Mouse (Mus musculus): ENCODE results near the gene Kcns3. TPM values are rescaled to one million over a fixed set of nuclear protein-coding genes. Genes with fewer than 3 reads are reported as not detected.

The Kcns3 gene
- total and polyA plus RNA-seq, 3 experiments, result 0.36 to 0.86 (median 0.64) TPM

DNA sequence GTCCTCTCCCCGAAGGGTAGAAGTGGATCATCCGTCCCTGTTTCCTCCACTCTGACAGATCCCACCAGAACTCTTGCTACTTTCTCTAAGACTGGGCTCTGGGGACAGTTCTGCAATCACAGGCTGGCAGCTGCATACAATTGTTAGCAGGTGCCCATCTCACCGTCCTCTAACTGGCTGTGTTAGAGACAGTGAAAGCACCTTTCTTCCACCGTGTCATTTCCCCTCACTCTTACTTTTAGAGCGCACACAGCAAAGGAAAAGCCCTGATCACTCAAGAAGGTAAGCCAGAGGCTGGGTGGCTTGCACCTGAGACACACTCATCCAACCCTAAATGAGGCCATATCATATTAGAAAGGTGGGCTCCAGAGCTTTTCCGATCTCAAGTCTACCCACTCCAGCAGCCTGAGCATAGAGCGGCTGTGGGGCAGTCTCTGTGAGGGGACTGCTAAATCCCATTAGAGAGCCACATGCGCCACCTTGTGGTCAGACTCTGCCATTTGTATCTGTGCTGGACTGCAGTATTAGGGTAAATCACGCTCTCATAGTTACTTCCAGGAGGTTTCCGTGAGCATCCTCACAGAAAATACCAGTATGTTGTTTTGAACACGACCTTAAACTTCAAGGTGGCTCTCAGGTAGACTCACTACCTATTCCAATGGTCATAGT is 27.8 kb upstream of the Kcns3 start:
- H3K4me3 ChIP-seq, result no peak overlapping the region
- H3K4me1 ChIP-seq (ENCODE audit: control insufficient read depth, insufficient read depth, low read length), result no peaks in the 10 kb centered on the region
- H3K27me3 ChIP-seq (ENCODE audit: control insufficient read depth, insufficient read depth, low read length), result peaks cover 2% of the 10 kb centered on the region; the same call in 1 of the 2 replicates
- no peak overlapping the region for H3K27ac ChIP-seq
- TF ChIP-seq POLR2A (IDR thresholded peaks at IDR 0.05; ENCODE audit: insufficient read depth, low read depth, low read length) (no peak), EP300 (IDR thresholded peaks at IDR 0.05; ENCODE audit: insufficient read depth, low read depth, low read length) (peak; percentile 42; the same call in 1 of the 2 replicates), CTCF (IDR thresholded peaks at IDR 0.05) (peak; percentile 92)
- no peak overlapping the region for H3K9ac ChIP-seq (ENCODE audit: low read depth, low read length)
- DNase-seq, result peak; percentile 77 to 86
- H3K79me2 ChIP-seq (replicated peaks; ENCODE audit: control insufficient read depth, insufficient read depth, low read length), result no peaks in the 10 kb centered on the region
- 21% methylated on average over 11 of the region's 11 CpGs for WGBS
- intact Hi-C loops (cut with DNase I), result loop anchor here (1.0 to 5.0 kb wide), 3 partner anchors 159 to 580 kb away; no protein-coding TSS in a partner anchor
- H3K36me3 ChIP-seq (ENCODE audit: control insufficient read depth, insufficient read depth, low read length), result no peaks in the 10 kb centered on the region

DNA sequence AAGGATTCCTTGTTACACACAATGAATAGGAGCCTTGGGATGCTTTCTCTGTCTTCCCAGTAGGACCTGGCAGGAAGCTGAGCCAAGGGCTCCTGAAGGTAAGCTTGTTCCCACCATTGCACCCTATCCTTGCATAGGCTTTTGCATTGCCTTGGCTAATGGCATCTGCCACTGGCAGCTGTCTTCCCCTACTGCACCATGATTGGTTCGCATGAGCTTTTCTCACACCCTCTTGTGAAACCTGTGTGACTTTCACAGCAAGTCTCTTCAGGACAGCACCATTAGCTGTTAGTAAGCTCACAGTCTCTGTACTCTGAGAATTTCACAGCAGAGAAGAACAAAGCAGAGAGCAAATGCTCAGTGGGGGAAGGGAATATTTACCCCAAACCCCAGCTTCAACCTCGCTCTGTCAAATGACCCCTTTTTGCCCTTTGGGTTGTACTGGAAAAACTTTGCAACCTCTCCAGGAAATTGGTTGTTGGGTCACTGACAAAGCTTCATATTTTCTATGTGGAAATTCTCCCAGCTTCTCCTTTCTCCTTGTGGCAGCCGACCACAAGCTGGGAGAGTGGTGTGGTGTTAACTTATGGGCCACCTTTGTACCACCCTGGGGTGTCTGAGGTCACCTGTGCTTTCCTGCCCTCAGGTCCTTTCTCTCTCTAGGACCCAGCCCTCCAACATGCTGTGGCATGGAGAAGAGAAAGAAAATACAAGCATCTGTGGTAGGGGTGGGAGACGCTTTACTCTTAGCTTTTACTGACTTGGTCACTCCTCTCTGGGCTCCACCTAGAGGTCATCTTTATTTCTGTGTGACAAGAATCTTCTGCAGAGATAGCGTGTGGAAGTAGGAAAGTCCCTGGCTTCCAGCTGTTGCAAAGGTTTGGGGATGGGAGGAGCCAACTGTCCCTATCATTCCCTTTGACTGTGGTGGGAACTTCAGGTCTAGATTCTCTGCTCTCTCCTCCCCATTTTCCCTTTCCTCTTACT is 26.8 kb upstream of the Kcns3 start:
- Histone ChIP-seq H3K4me1 (ENCODE audit: control insufficient read depth, insufficient read depth, low read length) (no peaks in the 10 kb centered on the region), H3K79me2 (replicated peaks; ENCODE audit: control insufficient read depth, insufficient read depth, low read length) (no peaks in the 10 kb centered on the region), H3K36me3 (ENCODE audit: control insufficient read depth, insufficient read depth, low read length) (no peaks in the 10 kb centered on the region), H3K4me3 (no peak overlapping the region), H3K27me3 (ENCODE audit: control insufficient read depth, insufficient read depth, low read length) (peaks cover 2% of the 10 kb centered on the region; the same call in 1 of the 2 replicates), H3K27ac (no peak overlapping the region), H3K9ac (ENCODE audit: low read depth, low read length) (no peak overlapping the region)
- intact Hi-C loops (cut with DNase I), result loop anchor here (1.0 to 5.0 kb wide), 3 partner anchors 160 to 579 kb away; no protein-coding TSS in a partner anchor
- 20% methylated on average over 5 of the region's 5 CpGs for WGBS
- DNase-seq, result no peak
- TF ChIP-seq CTCF (IDR thresholded peaks at IDR 0.05) (peak; percentile 25), EP300 (IDR thresholded peaks at IDR 0.05; ENCODE audit: insufficient read depth, low read depth, low read length) (no peak), POLR2A (IDR thresholded peaks at IDR 0.05; ENCODE audit: insufficient read depth, low read depth, low read length) (no peak)

DNA sequence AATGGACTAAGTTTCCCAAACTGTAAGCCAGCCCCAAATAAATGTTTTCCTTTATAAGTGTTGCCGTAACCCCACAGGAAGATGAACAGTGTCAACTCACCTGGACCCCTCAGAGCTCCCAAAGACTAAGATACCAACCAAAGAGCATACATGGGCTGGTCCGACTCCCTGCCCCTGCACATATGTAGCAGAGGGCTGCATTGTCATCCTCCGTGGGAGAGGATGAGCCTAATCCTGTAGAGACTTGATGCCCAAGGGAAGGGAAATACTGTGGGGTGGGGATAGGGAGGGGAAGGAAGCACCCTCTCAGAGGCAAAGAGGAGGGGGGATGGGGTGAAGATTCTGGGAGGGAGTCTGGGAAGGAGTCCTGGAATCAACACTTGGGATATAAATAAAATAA is 7.8 kb upstream of the Kcns3 start:
- no peaks in the 10 kb centered on the region for H3K4me1 ChIP-seq (ENCODE audit: control insufficient read depth, insufficient read depth, low read length)
- no peak overlapping the region for H3K4me3 ChIP-seq
- H3K27ac ChIP-seq, result no peak overlapping the region
- TF ChIP-seq EP300 (IDR thresholded peaks at IDR 0.05; ENCODE audit: insufficient read depth, low read depth, low read length), result no peak
- no peak for TF ChIP-seq CTCF (IDR thresholded peaks at IDR 0.05)
- TF ChIP-seq POLR2A (IDR thresholded peaks at IDR 0.05; ENCODE audit: insufficient read depth, low read depth, low read length), result no peak
- H3K9ac ChIP-seq (ENCODE audit: low read depth, low read length), result no peak overlapping the region
- no peaks in the 10 kb centered on the region for H3K79me2 ChIP-seq (replicated peaks; ENCODE audit: control insufficient read depth, insufficient read depth, low read length)
- 0 out of 2 replicates have a peak, but pooled peaks cover 1% of the 10 kb centered on the region for H3K27me3 ChIP-seq (ENCODE audit: control insufficient read depth, insufficient read depth, low read length)
- no peaks in the 10 kb centered on the region for H3K36me3 ChIP-seq (ENCODE audit: control insufficient read depth, insufficient read depth, low read length)
- 82% methylated on average over 3 of the region's 3 CpGs for WGBS
- DNase-seq, result no peak
- intact Hi-C loops (cut with DNase I), result no loop called here

DNA sequence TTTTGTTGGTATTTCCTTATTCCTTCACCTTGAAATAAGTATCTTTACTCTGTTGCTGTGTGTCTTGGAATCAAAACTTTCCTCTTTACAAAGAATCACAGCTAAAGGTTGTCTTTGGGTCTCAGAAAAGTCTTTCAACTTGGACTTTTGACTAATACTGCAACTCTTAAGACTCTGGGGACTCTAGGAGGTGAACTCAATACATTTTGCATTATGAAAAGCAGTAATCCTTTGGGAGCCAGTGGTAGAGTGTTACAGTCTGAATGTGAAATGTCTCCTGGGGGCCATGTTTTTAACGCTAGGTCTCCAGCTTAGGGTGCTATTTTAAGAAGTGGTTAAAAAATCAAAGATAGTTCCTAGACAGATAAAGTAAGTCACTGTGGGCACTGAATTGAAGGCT is 4.3 kb upstream of the Kcns3 start:
- Histone ChIP-seq H3K79me2 (replicated peaks; ENCODE audit: control insufficient read depth, insufficient read depth, low read length) (no peaks in the 10 kb centered on the region), H3K27me3 (ENCODE audit: control insufficient read depth, insufficient read depth, low read length) (peaks cover 4% of the 10 kb centered on the region), H3K4me3 (no peak overlapping the region), H3K4me1 (ENCODE audit: control insufficient read depth, insufficient read depth, low read length) (no peaks in the 10 kb centered on the region), H3K9ac (ENCODE audit: low read depth, low read length) (no peak overlapping the region), H3K27ac (no peak overlapping the region), H3K36me3 (ENCODE audit: control insufficient read depth, insufficient read depth, low read length) (no peaks in the 10 kb centered on the region)
- no peak for DNase-seq
- WGBS, result 64% methylated on average over 1 of the region's 1 CpGs
- TF ChIP-seq CTCF (IDR thresholded peaks at IDR 0.05), result no peak
- no peak for TF ChIP-seq EP300 (IDR thresholded peaks at IDR 0.05; ENCODE audit: insufficient read depth, low read depth, low read length)
- TF ChIP-seq POLR2A (IDR thresholded peaks at IDR 0.05; ENCODE audit: insufficient read depth, low read depth, low read length), result no peak
- intact Hi-C loops (cut with DNase I), result no loop called here

DNA sequence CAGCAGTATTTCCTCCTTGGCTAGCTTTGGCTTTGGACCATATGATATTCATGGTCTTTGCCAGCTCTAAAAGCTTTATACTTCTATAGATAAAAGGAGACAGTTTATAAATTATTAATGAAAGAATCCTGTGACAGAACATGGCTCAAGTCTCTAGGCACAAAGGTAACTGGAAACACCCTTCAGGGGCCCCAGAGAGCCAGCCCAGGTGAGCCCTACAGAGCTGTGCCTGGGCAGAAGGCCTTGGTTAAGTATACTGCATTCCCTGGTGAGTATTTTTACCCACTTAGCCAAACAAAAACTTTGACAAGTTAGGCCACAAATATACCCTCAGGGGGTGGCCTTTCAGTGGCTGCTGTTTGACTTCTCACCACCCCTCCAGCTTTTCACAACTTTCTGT is 2.7 kb upstream of the Kcns3 start:
- H3K4me1 ChIP-seq (ENCODE audit: control insufficient read depth, insufficient read depth, low read length), result no peaks in the 10 kb centered on the region
- TF ChIP-seq POLR2A (IDR thresholded peaks at IDR 0.05; ENCODE audit: insufficient read depth, low read depth, low read length), result no peak
- no peak for TF ChIP-seq CTCF (IDR thresholded peaks at IDR 0.05)
- no peak for TF ChIP-seq EP300 (IDR thresholded peaks at IDR 0.05; ENCODE audit: insufficient read depth, low read depth, low read length)
- intact Hi-C loops (cut with DNase I), result no loop called here

More for the DNA sequence above, 2.7 kb upstream of the Kcns3 start:
- no peaks in the 10 kb centered on the region for H3K79me2 ChIP-seq (replicated peaks; ENCODE audit: control insufficient read depth, insufficient read depth, low read length)
- H3K4me3 ChIP-seq, result no peak overlapping the region
- no peak for DNase-seq
- peaks cover 6% of the 10 kb centered on the region for H3K27me3 ChIP-seq (ENCODE audit: control insufficient read depth, insufficient read depth, low read length)
- H3K27ac ChIP-seq, result no peak overlapping the region
- no peak overlapping the region for H3K9ac ChIP-seq (ENCODE audit: low read depth, low read length)
- H3K36me3 ChIP-seq (ENCODE audit: control insufficient read depth, insufficient read depth, low read length), result no peaks in the 10 kb centered on the region

Data from heart, adult 2 months (tissue).